Mouse (Mus musculus) kidney, postnatal 4 days (tissue): ENCODE measurements around the gene Tmem184b.
A peak's percentile ranks its signal among the peaks of the same experiment; 100 is the strongest.

Experiments used
- DNase-seq, 2 experiments: peaks; one replicate each; pipeline ENCODE4 v3.0.0; 2021; ENCODE audit warnings: mixed read lengths in 2 of 2

Tmem184b gene

DNA sequence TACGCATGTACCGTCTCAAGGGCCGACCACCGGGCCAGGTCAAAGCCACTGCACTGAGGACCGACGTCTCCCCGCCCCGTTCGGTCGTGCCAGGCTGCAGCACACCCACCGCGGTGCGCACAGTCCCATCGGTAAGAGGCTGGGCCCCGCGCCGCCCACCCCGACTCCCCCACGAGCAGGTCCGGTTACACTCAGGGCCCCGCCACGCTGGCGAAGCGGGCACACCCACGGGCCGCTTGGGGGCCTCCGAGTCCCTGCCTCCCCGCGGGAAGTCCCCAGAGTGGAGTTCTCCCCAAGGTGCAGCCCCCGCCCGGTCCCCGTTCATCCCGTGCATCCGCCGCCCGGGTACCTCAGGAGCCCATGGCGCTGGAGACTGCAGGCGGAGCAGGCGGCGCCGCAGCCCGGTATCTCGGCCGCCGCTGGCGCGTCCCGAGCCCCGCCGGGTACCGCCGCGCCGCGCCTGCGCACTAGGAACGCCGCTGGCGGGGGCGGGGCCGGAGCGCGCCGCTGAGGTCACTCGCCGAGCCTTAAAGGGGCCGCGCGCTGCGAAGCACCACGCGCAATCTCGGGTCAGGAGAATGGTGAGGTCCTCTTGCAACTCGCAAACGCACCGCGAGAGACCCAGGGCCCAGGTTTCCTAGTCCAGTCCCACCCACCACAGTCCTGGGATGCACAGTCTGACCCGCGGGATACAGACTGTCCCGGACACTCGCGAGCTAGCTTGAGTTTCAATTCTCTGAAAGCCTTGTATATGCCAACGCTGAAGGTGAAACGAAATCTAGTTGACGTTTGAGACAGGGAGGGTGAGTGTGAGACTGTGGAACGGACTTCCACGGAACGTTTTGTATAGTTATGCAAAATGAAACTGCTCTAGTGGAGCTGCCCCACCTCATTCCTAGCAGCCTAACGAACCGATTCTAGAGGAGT lies at the start of gene Tmem184b:
TSS of gene Tmem184b (minus strand) at position 734 of the 927 bp plus-strand sequence.
- DNase-seq: peak; percentile 87 to 92

DNA sequence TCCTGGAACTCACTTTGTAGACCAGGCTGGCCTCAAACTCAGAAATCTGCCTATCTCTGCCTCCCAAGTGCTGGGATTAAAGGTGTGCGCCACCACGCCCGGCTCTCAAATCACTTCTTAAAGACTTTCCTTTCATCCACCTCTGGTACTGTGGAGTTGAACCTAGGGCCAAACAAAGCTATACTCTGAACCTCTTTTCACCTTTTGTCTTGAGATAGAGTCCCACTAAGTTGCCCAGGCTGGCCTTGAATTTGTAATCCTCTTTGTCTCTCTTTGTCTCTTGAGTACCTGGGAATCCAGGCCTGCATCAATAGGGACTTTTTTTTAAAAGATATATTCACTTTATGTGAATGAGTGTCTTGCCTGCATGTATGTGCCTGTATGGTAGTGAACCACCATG lies 44.7 kb upstream of the Tmem184b start:
- no peak for DNase-seq

DNA sequence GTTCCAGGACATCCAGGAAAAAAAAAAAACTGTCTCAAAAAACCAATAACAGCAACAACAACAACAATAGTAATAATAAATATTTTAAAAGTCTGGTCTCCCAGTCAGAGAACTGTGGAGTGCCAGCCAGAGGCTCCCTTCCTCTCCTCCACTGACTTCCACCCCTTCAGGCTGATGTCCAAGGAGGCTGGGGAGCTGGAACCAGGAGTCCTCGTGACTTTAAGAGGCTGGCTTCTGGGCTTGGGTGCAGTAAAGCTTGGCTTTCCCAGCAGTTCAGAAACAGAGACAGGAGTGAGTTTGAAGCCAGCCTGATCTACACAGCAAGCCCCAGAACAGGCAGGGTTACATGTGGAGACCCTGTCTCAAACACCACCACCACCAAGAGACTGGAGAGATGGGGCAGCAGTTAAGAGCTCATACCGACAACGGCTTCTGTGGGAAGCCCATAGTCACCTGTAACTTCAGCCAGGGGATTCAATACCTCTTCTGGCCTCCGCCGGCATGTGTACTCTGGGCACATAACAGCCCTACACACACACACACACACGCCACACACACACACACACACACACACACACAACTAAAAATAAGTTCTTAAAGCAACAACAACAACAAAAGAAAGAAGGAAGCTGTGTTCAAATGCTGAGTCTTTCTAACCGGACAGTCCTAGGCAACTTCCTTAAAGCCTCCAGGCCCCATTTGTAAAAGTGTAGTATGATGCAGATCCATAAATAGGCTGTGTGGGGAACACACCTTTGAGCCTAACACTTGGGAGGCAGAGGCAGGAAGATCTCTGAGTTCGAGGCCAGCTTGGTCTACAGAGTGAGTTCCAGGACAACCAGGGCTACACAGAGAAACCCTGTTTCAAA lies 42.7 kb upstream of the Tmem184b start:
- DNase-seq: no peak

DNA sequence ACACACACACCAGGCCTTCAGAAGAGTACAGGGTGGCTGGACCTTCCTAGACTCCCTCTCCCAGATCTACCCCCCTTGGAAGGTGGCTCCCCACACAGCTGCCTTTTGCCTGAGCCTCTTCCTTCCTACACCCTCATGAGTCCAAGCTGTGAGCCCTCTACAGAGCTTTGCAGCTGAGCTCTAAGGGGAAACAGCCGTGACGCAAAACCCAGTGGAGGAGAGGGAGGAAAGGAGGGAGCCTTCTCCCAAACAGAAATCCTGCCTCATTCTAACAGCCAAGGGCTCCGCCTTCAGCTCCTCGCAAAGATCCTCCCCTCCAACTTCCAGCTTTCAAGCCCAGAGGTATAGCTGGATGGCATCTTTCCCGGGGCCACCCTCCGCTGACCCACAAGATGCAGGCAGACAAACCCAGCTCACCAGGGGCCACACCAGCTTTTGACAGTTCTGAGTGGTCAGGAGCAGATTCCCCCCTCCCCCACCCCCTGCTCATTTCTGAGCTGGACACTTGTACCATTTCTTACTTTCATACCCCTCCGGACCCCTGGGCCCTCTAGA lies 40.6 kb upstream of the Tmem184b start:
- no peak for DNase-seq

DNA sequence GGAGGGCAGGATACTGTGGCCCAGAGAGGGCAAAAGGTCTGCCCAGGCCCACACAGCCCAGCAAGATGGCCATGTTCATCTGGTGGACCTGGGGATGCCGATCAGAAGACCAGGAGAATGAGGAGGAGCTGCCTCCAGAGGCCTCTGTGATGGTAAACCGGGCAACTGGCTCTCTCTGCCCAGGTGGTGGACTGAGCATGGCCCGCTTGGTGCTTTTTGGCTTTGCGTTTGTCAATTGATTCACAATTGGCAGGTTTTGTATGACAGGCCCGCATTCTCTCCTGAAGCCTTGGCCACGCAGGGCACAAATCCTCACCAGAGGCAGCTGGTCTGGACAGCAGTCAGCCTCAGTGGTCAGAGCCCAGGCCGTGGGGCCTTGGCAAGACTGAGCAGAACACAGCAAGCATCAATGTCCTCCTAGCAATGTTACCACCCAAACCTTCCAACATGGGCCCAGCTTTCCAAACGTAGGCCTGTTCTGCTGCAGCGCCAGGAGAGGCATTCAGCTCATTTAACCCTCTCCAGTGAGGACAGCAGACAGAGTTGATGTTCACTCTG lies 39.7 kb upstream of the Tmem184b start:
- DNase-seq: no peak

DNA sequence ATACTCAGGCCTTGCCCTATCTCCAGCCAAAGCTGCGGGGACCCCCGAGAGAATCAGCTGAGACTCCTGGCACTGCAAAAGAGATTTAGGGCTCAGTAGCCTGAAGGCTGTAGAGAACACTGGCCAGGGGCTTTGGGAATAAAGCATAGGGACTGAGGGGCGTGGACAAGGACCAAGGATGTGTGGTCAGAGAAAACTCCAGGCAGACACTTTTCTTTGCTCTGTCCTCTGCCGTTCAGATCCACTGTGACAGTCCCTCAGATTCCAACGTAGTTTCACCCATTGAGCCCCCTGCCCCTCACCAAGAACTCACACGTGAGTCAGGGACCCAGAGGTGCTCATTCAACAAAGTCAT lies 38.9 kb upstream of the Tmem184b start:
- DNase-seq: no peak

DNA sequence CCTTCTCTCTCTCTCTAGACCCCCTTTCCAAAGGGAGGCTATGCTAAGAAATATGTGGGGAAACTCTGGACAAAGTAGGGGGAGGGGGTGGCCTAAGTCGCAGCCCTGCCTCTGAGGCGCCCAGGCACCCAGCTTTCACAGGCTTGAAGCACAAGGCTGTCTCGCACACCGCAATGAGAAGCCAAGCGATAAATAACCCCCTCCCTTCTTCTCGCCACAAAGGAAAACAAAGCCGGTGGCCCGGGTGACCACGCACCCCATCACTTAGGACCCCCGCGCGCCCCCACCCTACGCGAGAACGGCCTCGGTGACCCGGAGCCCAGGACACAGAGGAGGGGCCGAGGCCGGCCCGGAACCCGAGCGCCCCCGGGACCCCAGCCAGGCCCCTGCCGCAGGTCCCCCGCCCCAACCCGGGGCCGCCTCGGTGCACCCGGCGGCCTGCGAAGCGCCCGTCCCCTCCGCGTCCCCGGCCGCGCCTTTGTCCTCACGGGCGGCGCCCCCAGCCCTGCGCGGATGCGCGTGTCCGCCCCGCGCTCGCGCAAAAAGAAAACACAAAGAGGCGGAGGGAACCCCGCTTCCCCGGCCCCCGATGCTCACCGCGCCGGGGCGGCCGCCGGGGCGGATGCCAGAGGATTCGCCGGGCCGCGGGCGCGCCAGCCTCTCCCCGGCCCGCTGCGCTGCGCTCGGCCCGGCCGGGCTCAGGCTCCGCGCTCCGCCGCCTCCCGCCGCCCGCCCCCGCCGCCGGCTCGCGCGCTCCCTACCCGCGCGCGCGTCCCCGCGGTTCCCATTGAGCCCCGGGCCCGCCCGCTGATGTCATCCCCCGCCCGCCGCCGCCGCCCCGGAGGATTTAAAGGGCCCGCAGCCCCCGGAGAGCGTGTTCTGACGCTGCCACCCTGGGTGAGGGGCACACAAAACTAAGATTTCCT lies 38.2 kb upstream of the Tmem184b start:
- DNase-seq: peak; percentile 87 to 90

DNA sequence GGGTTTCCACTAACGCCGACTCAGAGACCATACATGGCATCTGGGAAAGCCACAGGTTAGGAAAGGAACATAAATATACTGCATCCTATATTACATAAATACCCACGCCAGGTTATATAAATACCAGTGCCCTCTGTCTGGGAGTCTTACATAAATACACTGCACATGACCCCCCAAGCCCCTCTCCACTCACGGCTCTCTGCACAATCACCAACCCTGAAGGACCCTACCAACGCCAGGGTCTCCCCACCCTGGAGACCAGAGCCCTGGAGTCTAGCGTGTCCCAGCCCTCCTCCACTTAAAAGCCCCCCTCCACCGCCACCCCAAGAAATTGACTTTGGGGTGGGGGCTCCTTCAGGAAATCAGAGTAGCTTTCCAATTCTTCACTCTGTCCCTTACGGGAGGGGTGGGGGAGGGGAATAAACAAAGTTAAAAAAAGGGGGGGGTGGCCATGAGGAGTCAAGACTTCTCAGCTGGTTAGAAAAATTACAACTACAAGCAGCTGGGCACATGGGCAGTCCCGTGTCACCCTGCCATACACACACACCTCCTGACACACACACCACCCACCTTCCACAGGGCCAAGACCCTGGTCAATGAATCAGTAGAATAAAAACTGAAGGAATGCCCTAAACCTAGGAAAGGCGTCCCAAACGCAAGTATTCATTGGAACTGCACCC lies 37.4 kb upstream of the Tmem184b start:
- DNase-seq: peak in 1 of 2 experiments; percentile 51

DNA sequence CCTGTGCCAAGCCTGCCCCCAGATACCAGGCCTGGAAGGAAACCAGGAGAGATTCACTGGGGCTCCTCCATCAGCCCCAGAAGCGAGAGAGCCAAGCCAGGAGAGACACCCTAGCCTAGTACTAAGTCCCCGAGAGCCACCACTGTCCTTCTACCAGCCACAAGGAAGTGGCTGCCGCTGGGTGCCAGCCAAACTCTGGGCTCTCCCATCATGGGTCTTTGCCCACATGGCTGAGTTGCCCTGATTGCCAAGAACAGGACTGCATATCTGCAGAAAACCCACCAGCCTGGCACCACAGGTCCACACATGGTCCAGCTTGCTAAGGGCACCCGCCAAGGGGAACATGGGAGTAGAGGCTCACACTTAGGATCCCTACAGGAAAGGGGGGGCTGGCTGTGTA lies 36.9 kb upstream of the Tmem184b start:
- peak; percentile 57 to 60 for DNase-seq

DNA sequence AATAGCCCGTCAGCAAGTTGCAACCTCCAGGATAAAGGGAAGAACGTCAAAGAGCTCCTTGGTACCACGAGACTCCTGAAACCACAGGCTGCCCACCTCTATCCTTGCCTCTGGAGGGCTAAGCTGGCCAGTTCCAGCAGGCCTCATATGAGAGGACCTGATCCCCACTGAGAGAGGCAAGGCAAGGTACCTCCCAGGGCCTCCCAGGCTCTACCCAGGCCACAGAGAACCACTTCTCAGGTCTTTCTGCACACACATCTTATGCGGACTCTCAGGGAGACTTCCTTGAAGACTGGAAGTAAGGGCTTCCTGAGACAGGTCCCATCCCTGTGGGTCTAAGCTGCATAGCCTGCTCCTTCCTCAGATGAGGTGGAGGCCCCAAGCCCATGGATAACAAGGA lies 36.0 kb upstream of the Tmem184b start:
- DNase-seq: no peak

DNA sequence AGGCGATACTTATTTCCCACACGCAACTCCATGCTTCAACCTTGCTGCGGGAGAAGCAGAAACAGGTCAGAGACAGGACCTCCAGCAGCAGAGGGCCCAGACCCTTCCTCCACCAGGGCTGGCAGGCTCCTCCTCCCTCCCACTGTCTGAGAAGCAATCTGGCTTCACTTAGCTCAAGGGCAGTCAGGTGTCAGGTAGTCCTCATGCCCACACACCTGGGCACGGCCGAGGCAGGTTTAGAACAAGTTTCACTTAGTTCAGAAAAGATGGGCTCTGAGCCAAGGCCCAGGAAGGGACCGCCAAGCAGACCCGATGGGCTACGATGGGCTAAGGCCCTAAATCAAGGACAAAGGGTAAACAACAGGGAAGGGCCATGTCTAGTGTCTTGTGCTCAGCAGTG lies 35.4 kb upstream of the Tmem184b start:
- DNase-seq: peak in 1 of 2 experiments; percentile 38

DNA sequence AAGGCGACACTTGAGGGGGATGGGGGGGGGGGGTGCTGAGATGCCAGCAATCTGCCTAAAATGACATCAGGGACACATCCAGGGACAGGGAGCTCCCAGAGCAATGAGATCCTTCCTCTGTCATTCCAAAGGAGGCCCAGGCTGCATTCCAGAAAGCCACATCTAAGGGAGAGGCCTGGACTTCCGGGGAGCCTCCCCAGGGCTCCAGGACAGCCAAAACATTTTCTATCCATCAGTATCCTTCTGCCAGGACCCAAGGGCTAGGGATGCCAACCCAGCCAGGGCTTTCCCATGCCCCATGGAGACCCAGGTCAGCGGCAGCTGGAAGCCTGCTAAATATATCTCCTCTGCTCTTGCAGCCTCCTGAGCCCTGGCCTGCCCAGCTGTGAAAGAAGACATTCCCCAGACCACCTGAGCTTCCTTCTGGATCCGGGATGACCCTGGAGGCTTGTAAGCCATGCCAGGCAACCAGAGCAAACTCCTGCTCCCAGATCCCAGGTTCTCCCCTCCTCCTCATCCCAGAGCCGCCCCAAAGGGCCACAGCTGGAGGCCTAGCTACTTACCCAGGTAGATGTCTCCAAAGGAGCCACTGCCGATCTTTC lies 34.9 kb upstream of the Tmem184b start:
- DNase-seq: peak in 1 of 2 experiments; percentile 45

DNA sequence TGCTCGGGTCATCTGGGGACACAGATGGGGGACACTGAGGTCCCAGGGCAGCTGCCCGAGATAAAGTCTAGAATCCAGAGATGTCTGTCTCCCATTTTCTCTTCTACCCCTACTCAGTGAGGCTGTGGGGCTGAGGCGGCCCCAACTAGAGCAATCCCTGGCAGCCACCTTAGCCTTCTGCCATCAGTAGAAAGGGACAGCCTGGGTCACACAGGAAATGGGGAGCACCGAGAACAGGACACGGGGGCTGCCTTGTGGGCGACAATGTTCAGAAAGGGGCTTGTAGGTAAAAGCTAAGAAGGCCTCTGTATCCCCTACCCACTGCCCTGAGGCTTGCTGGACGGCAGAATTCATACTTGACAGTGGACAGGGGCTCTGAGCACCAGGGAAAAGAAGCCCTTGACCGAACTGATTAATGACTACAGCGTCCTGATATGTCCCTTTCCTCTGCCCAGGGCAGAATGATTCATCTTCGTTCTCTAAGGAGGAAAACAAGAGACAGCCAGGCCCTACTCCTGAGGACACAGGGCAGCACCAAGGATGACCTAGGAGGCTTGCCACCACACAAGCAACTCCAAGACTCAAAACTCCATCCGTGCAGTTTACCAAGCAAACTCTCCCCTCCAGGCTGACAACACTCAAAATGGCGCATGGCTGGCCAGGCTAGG lies 34.3 kb upstream of the Tmem184b start:
- no peak for DNase-seq

DNA sequence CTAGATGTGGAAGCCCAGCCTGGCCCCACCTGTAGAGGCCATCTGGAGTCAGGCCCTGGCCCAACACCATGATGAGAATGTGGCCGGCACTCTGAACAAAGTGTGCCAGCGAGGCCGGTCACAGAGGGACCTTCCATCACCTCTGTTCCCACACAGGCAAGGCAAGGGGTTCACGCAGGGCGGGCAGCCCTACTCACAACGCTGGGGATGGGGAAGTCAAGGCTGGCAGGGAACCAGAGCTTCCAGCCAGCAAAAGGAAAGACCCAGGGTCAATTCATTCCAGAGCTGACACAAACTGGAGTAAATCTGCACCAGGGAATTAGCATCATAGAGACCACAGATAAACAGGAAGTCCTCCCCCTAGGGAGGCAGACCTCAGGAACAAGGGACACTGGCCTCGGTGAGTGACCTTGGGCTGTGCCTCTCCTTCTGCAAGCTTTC lies 33.1 kb upstream of the Tmem184b start:
- peak in 1 of 2 experiments; percentile 45 for DNase-seq

DNA sequence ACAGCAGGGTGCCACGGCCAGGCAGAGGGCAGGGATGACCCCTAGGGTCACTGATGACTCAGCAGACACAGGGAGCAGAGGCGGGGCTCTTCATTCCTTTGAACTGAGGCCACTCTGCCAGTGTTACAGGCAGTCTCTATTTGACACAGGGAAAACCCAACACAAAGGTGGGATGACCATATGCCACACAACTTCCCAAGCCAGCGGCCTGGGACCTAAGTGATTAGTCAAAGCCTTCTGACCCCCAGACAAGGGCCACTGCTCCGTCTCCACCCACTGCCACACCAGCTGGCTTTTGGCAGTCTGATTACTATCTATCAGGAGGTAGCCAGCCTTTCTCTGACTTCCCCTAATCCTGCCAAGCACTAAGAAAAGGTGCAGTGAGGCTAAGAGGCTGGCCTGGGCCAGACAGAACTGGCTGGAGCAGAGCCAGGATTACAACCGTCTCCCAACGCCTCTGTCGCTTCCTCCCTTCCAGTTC lies 31.9 kb upstream of the Tmem184b start:
- peak; percentile 58 to 71 for DNase-seq

DNA sequence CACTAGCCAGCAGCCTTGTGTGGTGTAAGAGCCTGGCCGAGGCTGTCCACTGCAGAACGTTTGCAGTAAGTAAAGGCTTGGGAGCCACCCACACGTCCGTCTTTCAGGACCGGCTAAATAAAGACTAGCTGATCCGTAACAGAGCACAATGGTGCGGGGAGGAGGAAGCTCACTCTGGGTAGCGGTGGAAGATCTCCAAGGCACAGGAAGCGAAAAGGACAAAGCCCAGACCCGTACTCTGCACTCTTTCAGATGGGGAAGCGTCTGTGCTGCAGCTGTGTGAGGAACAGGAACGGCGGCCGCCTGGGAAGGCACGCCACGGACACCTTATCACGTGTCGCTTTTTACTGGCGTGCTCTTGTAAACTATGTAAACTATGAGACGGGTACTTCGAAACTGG lies 29.5 kb upstream of the Tmem184b start:
- peak; percentile 40 to 53 for DNase-seq

DNA sequence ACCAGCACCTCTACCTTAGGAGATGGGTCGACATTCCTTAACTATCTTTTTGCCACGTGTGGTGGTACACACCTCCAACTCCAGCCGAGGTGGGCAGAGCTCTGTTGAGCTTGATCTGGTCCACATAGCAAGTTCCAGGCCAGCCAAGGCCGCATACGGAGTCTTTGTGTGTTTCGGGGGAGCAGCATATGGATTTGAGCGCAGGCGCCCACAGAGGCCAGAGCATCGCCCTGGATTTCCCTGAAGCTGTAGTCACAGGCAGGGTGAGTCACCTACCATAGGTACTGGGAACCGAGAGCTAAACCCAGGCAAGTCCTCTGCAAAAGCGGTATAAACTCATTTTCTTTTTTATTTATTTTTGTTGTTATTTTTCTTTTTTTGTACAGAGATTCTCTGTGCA lies 29.0 kb upstream of the Tmem184b start:
- DNase-seq: no peak

DNA sequence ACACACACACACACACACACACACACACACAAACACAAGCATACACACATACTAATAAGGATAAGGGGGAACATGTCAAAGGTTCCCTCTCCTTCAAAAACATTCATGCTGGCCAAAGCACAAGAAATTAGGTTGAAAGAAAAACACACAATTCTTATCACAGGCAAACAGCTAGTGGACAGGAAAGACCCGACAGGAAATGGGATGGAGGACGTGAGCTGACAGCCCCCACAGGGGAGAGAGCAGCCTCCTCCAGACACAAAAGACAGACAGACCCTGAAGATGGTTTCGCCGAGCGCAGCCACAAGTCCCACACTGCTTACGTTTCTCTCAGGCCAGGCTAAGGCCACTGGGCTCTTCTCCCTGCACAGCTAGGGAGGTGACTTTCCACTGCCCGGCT lies 28.6 kb upstream of the Tmem184b start:
- DNase-seq: peak in 1 of 2 experiments; percentile 52

DNA sequence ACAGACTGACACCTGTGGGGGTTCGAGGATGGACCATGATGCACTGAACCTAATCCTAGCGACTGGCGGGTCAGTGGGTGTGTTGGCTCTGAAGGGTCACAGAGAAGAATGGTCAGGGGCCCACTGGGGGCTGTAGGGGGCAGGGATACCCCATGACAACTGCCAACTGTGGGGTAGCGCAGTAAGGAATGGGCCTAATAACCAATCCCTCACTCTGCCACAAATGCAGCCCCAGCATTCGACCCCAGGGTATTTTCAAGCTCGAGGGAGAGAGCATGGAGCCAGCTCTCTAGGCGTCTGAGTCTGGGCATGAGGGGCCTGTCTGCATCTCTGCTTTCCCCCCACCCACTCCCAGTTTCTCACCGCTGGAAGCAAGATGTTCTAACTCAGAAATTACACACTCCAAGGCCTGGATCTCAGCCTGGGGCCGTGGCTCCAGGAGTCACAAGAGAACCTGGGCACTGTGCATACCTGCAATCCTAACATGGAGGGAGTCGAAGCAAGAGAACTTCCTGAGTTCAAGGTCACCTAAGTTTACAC lies 27.2 kb upstream of the Tmem184b start:
- DNase-seq: no peak

DNA sequence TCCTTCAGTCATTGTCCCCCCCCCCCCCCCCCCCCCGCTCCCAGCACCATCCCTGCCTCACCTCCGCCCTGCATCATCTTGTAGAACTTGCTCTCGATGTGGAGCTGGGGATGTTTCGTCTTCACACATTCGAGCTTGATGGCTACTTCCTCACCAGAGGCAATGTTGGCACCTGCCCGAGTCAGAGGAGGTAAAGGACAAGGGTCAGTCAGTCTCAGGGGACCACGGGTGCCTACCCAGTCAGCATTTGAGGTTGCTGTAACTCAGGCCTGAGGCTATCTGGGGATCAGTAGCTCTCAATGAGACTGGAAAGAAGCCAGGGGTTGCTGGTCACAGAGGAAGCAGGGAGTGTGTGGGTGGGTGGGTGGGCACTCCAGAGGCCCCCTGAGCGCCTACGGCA lies 26.6 kb upstream of the Tmem184b start:
- DNase-seq: no peak
